Mouse (Mus musculus) stomach, postnatal 0 days (tissue): Measurements from ENCODE around the gene Vangl1.

Experiments used
- CTCF ChIP-seq: IDR thresholded peaks from 2 replicates; pipeline ENCODE4 v1.5.1; 2016; ENCODE audit warnings: antibody characterized with exemption, low read depth, mild to moderate bottlenecking, moderate library complexity
- EP300 ChIP-seq: optimal IDR thresholded peaks from 2 replicates; pipeline ENCODE3; 2016; ENCODE audit warnings: antibody characterized with exemption

GRCm38 (mm10) chr3:102180746-102181145 lies 23.7 kb downstream of the Vangl1 start:
- TF ChIP-seq EP300 (no peak), CTCF (no peak)
